Mouse (Mus musculus) liver, embryonic 12.5 days (tissue): ENCODE measurements around the gene Gm10644. TPM values are rescaled to one million over a fixed set of nuclear protein-coding genes. Genes with fewer than 3 reads are reported as not detected.

ENCODE experiments used
- ATAC-seq: fragments of 200-750 bp; cut with Nextera tagmentation; 2 replicates; pipeline ENCODE4 v1.8.0; 2017; ENCODE audit warnings: moderate number of reproducible peaks, mild to moderate bottlenecking, moderate library complexity
- H3K27ac ChIP-seq: fragments of 300-500 bp; sonication (generic); 2 replicates; pipeline ENCODE4 v1.5.1; 2016; ENCODE audit warnings: mild to moderate bottlenecking
- H3K27me3 ChIP-seq: fragments of 300-500 bp; sonication (generic); replicated peaks from 2 replicates; pipeline ENCODE4 v1.6.1; 2016; ENCODE audit warnings: mild to moderate bottlenecking, moderate library complexity
- H3K36me3 ChIP-seq: fragments of 300-500 bp; sonication (generic); 2 replicates; pipeline ENCODE4 v1.6.1; 2016; ENCODE audit warnings: mild to moderate bottlenecking, moderate library complexity
- H3K4me1 ChIP-seq: fragments of 300-500 bp; sonication (generic); 2 replicates; pipeline ENCODE4 v1.6.1; 2016
- H3K4me2 ChIP-seq: fragments of 300-500 bp; sonication (generic); 2 replicates; pipeline ENCODE4 v1.6.1; 2016; ENCODE audit warnings: mild to moderate bottlenecking, moderate library complexity
- H3K4me3 ChIP-seq: fragments of 300-500 bp; sonication (generic); 2 replicates; pipeline ENCODE4 v1.5.1; 2016; ENCODE audit warnings: mild to moderate bottlenecking, moderate library complexity
- H3K9ac ChIP-seq: fragments of 300-500 bp; sonication (generic); 2 replicates; pipeline ENCODE4 v1.6.1; 2016; ENCODE audit warnings: mild to moderate bottlenecking, moderate library complexity
- H3K9me3 ChIP-seq: fragments of 300-500 bp; sonication (generic); replicated peaks from 2 replicates; pipeline ENCODE4 v1.6.1; 2016; ENCODE audit warnings: mild to moderate bottlenecking, moderate library complexity
- WGBS: fragments of 180-500 bp; shearing (Covaris S2); methylation state at CpG from one replicate; pipeline ENCODE4 v1.1.7; 2016; ENCODE audit not compliant: insufficient replicate concordance; 5-methylcytosine and 5-hydroxymethylcytosine counted together
- polyA plus RNA-seq: library from polyadenylated mRNA; unstranded; fragments of >200 nt; fragmentation: Nextera tagmentation; extraction: Ambion mirVana; gene quantifications from 2 replicates; pipeline ENCODE4 v1.2.1, GENCODE M21; 2016

The Gm10644 gene
- polyA plus RNA-seq, 1 experiment from 2014 or later = 0.15 TPM

GRCm38 (mm10) chr8:83955958-83956218 is 883 bp upstream of the Gm10644 start:
- no peak for ATAC-seq
- peak overlapping the region; percentile 78 for H3K27ac ChIP-seq

GRCm38 (mm10) chr8:83954749-83955105 is 278 bp downstream of the Gm10644 start:
- peak overlapping the region; percentile 85 for H3K4me3 ChIP-seq
- H3K36me3 ChIP-seq = peaks cover 18% of the 10 kb centered on the region
- H3K9ac ChIP-seq = peak overlapping the region; percentile 18; the same call in 1 of the 2 replicates
- H3K27me3 ChIP-seq = peaks cover 9% of the 10 kb centered on the region; the same call in 1 of the 2 replicates
- no peak overlapping the region for H3K27ac ChIP-seq
- peak overlapping the region; percentile 94 for H3K4me2 ChIP-seq
- ATAC-seq = no peak
- 2% methylated on average over 14 of the region's 14 CpGs for WGBS
- H3K4me1 ChIP-seq = peaks cover 31% of the 10 kb centered on the region
- no peaks in the 10 kb centered on the region for H3K9me3 ChIP-seq

More at GRCm38 (mm10) chr8:83955958-83956218, 883 bp upstream of the Gm10644 start:
- peaks cover 31% of the 10 kb centered on the region for H3K4me1 ChIP-seq
- peak overlapping the region; percentile 85 for H3K9ac ChIP-seq
- peak overlapping the region; percentile 85 for H3K4me3 ChIP-seq
- H3K36me3 ChIP-seq = peaks cover 29% of the 10 kb centered on the region
- 2% methylated on average over 15 of the region's 15 CpGs for WGBS
- H3K27me3 ChIP-seq = 0 out of 2 replicates have a peak, but pooled peaks cover 9% of the 10 kb centered on the region
- no peaks in the 10 kb centered on the region for H3K9me3 ChIP-seq
- H3K4me2 ChIP-seq = peak overlapping the region; percentile 94

GRCm38 (mm10) chr8:83945540-83945939 is 9.5 kb downstream of the Gm10644 start:
- 25% methylated on average over 3 of the region's 3 CpGs for WGBS
- no peak overlapping the region for H3K4me2 ChIP-seq
- no peaks in the 10 kb centered on the region for H3K4me1 ChIP-seq
- no peaks in the 10 kb centered on the region for H3K9me3 ChIP-seq
- H3K9ac ChIP-seq = no peak overlapping the region
- H3K4me3 ChIP-seq = no peak overlapping the region
- ATAC-seq = no peak
- H3K36me3 ChIP-seq = no peaks in the 10 kb centered on the region
- H3K27me3 ChIP-seq = peaks cover 10% of the 10 kb centered on the region; the same call in 1 of the 2 replicates
- no peak overlapping the region for H3K27ac ChIP-seq

GRCm38 (mm10) chr8:83942446-83942845 is 12.6 kb downstream of the Gm10644 start:
- WGBS = 60% methylated on average over 1 of the region's 1 CpGs

GRCm38 (mm10) chr8:83941066-83941677 is 13.8 kb downstream of the Gm10644 start:
- 63% methylated on average over 6 of the region's 6 CpGs for WGBS
- no peak for ATAC-seq

More at GRCm38 (mm10) chr8:83942446-83942845, 12.6 kb downstream of the Gm10644 start:
- no peak overlapping the region for H3K4me2 ChIP-seq
- ATAC-seq = no peak
- H3K4me1 ChIP-seq = no peaks in the 10 kb centered on the region
- peaks cover under 1% of the 10 kb centered on the region; the same call in 1 of the 2 replicates for H3K27me3 ChIP-seq
- H3K9me3 ChIP-seq = no peaks in the 10 kb centered on the region
- H3K27ac ChIP-seq = no peak overlapping the region
- H3K4me3 ChIP-seq = no peak overlapping the region
- H3K36me3 ChIP-seq = peaks cover 23% of the 10 kb centered on the region
- H3K9ac ChIP-seq = no peak overlapping the region

GRCm38 (mm10) chr8:83938330-83938729 is 16.7 kb downstream of the Gm10644 start:
- ATAC-seq = no peak
- H3K36me3 ChIP-seq = peaks cover 64% of the 10 kb centered on the region
- H3K9ac ChIP-seq = no peak overlapping the region
- 80% methylated on average over 15 of the region's 15 CpGs for WGBS
- H3K9me3 ChIP-seq = no peaks in the 10 kb centered on the region
- H3K27ac ChIP-seq = no peak overlapping the region
- no peak overlapping the region for H3K4me2 ChIP-seq
- H3K27me3 ChIP-seq = no peaks in the 10 kb centered on the region; the same call in 1 of the 2 replicates
- no peaks in the 10 kb centered on the region for H3K4me1 ChIP-seq
- H3K4me3 ChIP-seq = no peak overlapping the region

More at GRCm38 (mm10) chr8:83941066-83941677, 13.8 kb downstream of the Gm10644 start:
- H3K4me1 ChIP-seq = no peaks in the 10 kb centered on the region
- no peaks in the 10 kb centered on the region; the same call in 1 of the 2 replicates for H3K27me3 ChIP-seq
- H3K4me2 ChIP-seq = no peak overlapping the region
- H3K9ac ChIP-seq = no peak overlapping the region
- no peak overlapping the region for H3K4me3 ChIP-seq
- H3K27ac ChIP-seq = no peak overlapping the region
- H3K9me3 ChIP-seq = no peaks in the 10 kb centered on the region
- H3K36me3 ChIP-seq = peaks cover 35% of the 10 kb centered on the region

- Histone ChIP-seq H3K9me3 (no peaks in the 10 kb centered on the region), H3K36me3 (peaks cover 70% of the 10 kb centered on the region), H3K4me1 (no peaks in the 10 kb centered on the region), H3K27me3 (no peaks in the 10 kb centered on the region; the same call in 1 of the 2 replicates), H3K27ac (no peak overlapping the region), H3K9ac (no peak overlapping the region), H3K4me3 (no peak overlapping the region), H3K4me2 (no peak overlapping the region)
- ATAC-seq = no peak
- WGBS = 76% methylated on average over 7 of the region's 7 CpGs
These were observed 17.4 kb downstream of the Gm10644 start for GRCm38 (mm10) chr8:83937645-83938044.

- no peak overlapping the region for H3K9ac ChIP-seq
- no peak overlapping the region for H3K4me2 ChIP-seq
- no peak for ATAC-seq
- H3K27me3 ChIP-seq = no peaks in the 10 kb centered on the region
- no peaks in the 10 kb centered on the region for H3K9me3 ChIP-seq
- H3K4me1 ChIP-seq = no peaks in the 10 kb centered on the region
- no peak overlapping the region for H3K27ac ChIP-seq
- WGBS = 80% methylated on average over 8 of the region's 8 CpGs
- no peak overlapping the region for H3K4me3 ChIP-seq
- H3K36me3 ChIP-seq = peaks cover 92% of the 10 kb centered on the region
These were observed 19.6 kb downstream of the Gm10644 start for GRCm38 (mm10) chr8:83935435-83935834.

GRCm38 (mm10) chr8:83934994-83935393 is 20.0 kb downstream of the Gm10644 start:
- 76% methylated on average over 2 of the region's 2 CpGs for WGBS
- Histone ChIP-seq H3K9me3 (no peaks in the 10 kb centered on the region), H3K27ac (no peak overlapping the region), H3K36me3 (peaks cover 93% of the 10 kb centered on the region), H3K9ac (no peak overlapping the region), H3K27me3 (no peaks in the 10 kb centered on the region), H3K4me2 (no peak overlapping the region), H3K4me1 (no peaks in the 10 kb centered on the region), H3K4me3 (no peak overlapping the region)
- ATAC-seq = no peak

GRCm38 (mm10) chr8:83934222-83934621 is 20.8 kb downstream of the Gm10644 start:
- Histone ChIP-seq H3K36me3 (peaks cover 99% of the 10 kb centered on the region), H3K4me3 (no peak overlapping the region), H3K27ac (no peak overlapping the region), H3K4me2 (no peak overlapping the region), H3K27me3 (no peaks in the 10 kb centered on the region), H3K9me3 (no peaks in the 10 kb centered on the region), H3K4me1 (no peaks in the 10 kb centered on the region), H3K9ac (no peak overlapping the region)
- 79% methylated on average over 5 of the region's 5 CpGs for WGBS
- ATAC-seq = no peak

- Histone ChIP-seq H3K4me3 (no peak overlapping the region), H3K4me2 (no peak overlapping the region), H3K9me3 (no peaks in the 10 kb centered on the region), H3K4me1 (no peaks in the 10 kb centered on the region), H3K27ac (no peak overlapping the region), H3K9ac (no peak overlapping the region), H3K27me3 (no peaks in the 10 kb centered on the region), H3K36me3 (peaks cover 69% of the 10 kb centered on the region)
- ATAC-seq = no peak
- WGBS = 59% methylated on average over 7 of the region's 7 CpGs
These were observed 28.7 kb downstream of the Gm10644 start for GRCm38 (mm10) chr8:83926266-83926665.

- ATAC-seq = no peak
- WGBS = 78% methylated on average over 5 of the region's 5 CpGs
- peaks cover 60% of the 10 kb centered on the region for H3K36me3 ChIP-seq
These were observed 30.4 kb downstream of the Gm10644 start for GRCm38 (mm10) chr8:83924585-83924984.

GRCm38 (mm10) chr8:83922727-83923126 is 32.3 kb downstream of the Gm10644 start:
- H3K27me3 ChIP-seq = no peaks in the 10 kb centered on the region
- 74% methylated on average over 8 of the region's 8 CpGs for WGBS
- no peak overlapping the region for H3K4me2 ChIP-seq
- H3K36me3 ChIP-seq = peaks cover 56% of the 10 kb centered on the region
- H3K4me3 ChIP-seq = no peak overlapping the region
- no peaks in the 10 kb centered on the region for H3K9me3 ChIP-seq
- no peak for ATAC-seq
- peaks cover 21% of the 10 kb centered on the region for H3K4me1 ChIP-seq
- no peak overlapping the region for H3K9ac ChIP-seq
- H3K27ac ChIP-seq = no peak overlapping the region

More at GRCm38 (mm10) chr8:83924585-83924984, 30.4 kb downstream of the Gm10644 start:
- H3K9me3 ChIP-seq = no peaks in the 10 kb centered on the region
- H3K4me3 ChIP-seq = no peak overlapping the region
- H3K9ac ChIP-seq = no peak overlapping the region
- peaks cover 2% of the 10 kb centered on the region for H3K4me1 ChIP-seq
- no peaks in the 10 kb centered on the region for H3K27me3 ChIP-seq
- H3K27ac ChIP-seq = no peak overlapping the region
- H3K4me2 ChIP-seq = no peak overlapping the region
